Mouse (Mus musculus) G1E (cell line): ENCODE data around the gene Cldn17. TPM values are rescaled to one million over a fixed set of nuclear protein-coding genes. Genes with fewer than 3 reads are reported as not detected.

Source experiments
- ATAC-seq: 2 replicates; pipeline ENCODE4 v1.8.0; 2016; ENCODE audit warnings: mild to moderate bottlenecking; ENCODE audit not compliant: insufficient number of reproducible peaks, poor library complexity, low FRiP score, severe bottlenecking; ENCODE audit errors: extremely low read depth
- DNase-seq: peaks from one replicate; pipeline ENCODE4 v3.0.0; 2012; ENCODE audit warnings: low spot score
- H3K27me3 ChIP-seq: 2 replicates; pipeline ENCODE4 v1.6.1; 2012; ENCODE audit warnings: mild to moderate bottlenecking, low read length, inconsistent platforms; ENCODE audit not compliant: insufficient read depth
- H3K36me3 ChIP-seq: replicated peaks from 2 replicates; pipeline ENCODE3; 2012; ENCODE audit warnings: mild to moderate bottlenecking, inconsistent platforms
- H3K4me1 ChIP-seq: 2 replicates; pipeline ENCODE4 v1.6.1; 2012; ENCODE audit warnings: low read depth, low read length, inconsistent platforms, mixed read lengths; ENCODE audit not compliant: insufficient read depth
- H3K4me3 ChIP-seq: 2 replicates; pipeline ENCODE4 v1.5.1; 2012; ENCODE audit warnings: low read depth, mild to moderate bottlenecking, inconsistent platforms, low read length, moderate library complexity, mixed read lengths
- H3K9me3 ChIP-seq: replicated peaks from 2 replicates; pipeline ENCODE4 v1.6.1; 2012; ENCODE audit warnings: inconsistent platforms
- CTCF ChIP-seq: IDR thresholded peaks from 2 replicates; pipeline ENCODE4 v1.5.1; 2012; ENCODE audit warnings: low read depth, low read length, inconsistent platforms, mixed read lengths
- GATA1 ChIP-seq: IDR thresholded peaks from 2 replicates; pipeline ENCODE4 v1.6.1; 2012; ENCODE audit warnings: borderline replicate concordance, low read length, inconsistent platforms, mixed read lengths
- GATA2 ChIP-seq: IDR thresholded peaks from 2 replicates; pipeline ENCODE4 v1.6.1; 2012; ENCODE audit warnings: low read depth, low read length, inconsistent platforms, borderline replicate concordance
- POLR2AphosphoS5 ChIP-seq: IDR thresholded peaks from 2 replicates; pipeline ENCODE4 v1.6.1; 2012; ENCODE audit warnings: low read depth, low read length, inconsistent platforms; ENCODE audit not compliant: insufficient replicate concordance
- TAL1 ChIP-seq: conservative IDR thresholded peaks from 2 replicates; pipeline ENCODE4 v1.6.1; 2012; ENCODE audit warnings: low read depth, low read length, inconsistent platforms, mixed read lengths
- polyA plus RNA-seq: library from polyadenylated mRNA; stranded (reverse); fragments of >175 nt; gene quantifications from 2 replicates; pipeline ENCODE4 v1.2.3, GENCODE M21; 2012
- total RNA-seq, 2 experiments: library from RNA; stranded (forward) in 1 of 2; stranded (reverse) in 1 of 2; fragments of 200-1000 nt in 1 of 2; fragments of >200 nt in 1 of 2; fragmentation: Nextera tagmentation in 1 of 2; gene quantifications; 2 replicates each; pipeline ENCODE4 v1.2.3; 2014 to 2017

Gene Cldn17
- total and polyA plus RNA-seq, 3 experiments = 0.16 TPM; not detected in 2

GRCm38 (mm10) chr16:88480011-88480774 lies 26.6 kb downstream of the Cldn17 start:
- Histone ChIP-seq H3K4me3 (no peak overlapping the region), H3K27me3 (no peaks in the 10 kb centered on the region), H3K9me3 (peaks cover 6% of the 10 kb centered on the region), H3K4me1 (no peaks in the 10 kb centered on the region), H3K36me3 (no peaks in the 10 kb centered on the region)
- TF ChIP-seq TAL1 (no peak), GATA1 (no peak), POLR2AphosphoS5 (no peak)
- ATAC-seq = no peak
- DNase-seq = no peak

DNA sequence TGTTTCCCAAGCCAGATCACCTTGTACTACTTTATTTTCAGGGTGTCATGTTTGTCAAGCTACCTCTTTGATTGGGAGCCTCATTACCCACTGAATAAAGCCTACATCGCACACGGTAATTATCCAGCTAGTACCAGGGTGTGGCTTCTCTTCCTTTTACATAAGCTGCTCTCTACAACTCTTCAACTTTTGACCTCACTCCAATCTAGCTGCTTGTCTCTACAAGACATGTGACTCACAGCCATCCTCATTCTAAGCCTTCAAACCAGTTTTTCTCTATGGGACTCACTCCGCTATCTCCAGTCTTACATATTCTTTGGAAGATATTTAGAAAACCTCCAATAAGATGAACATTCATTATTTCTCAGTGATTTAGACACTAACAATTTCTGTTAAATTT lies 43.5 kb downstream of the Cldn17 start:
- ATAC-seq (no peak), DNase-seq (no peak)
- Histone ChIP-seq H3K4me3 (no peak overlapping the region), H3K9me3 (peaks cover 3% of the 10 kb centered on the region; the same call in 1 of the 2 replicates), H3K36me3 (no peaks in the 10 kb centered on the region), H3K27me3 (no peaks in the 10 kb centered on the region), H3K4me1 (no peaks in the 10 kb centered on the region)
- TF ChIP-seq GATA2 = no peak
- TF ChIP-seq TAL1 = no peak
- TF ChIP-seq CTCF = no peak
- no peak for TF ChIP-seq GATA1
- TF ChIP-seq POLR2AphosphoS5 = no peak

Other genes with a start within 250 kb of the Cldn17 start
- gene Grik1, start 216.7 kb downstream of the Cldn17 start, total RNA-seq (2014; fragmentation: Nextera tagmentation) = not detected in 2 replicates
- 0.05 and 0.06 TPM in 2 replicates for gene Grik1, start 216.7 kb downstream of the Cldn17 start, total RNA-seq (2017)
- not detected in 2 replicates for gene Grik1, start 216.7 kb downstream of the Cldn17 start, polyA plus RNA-seq
- gene Cldn8, start 56.2 kb upstream of the Cldn17 start, total RNA-seq (2014; fragmentation: Nextera tagmentation) = not detected in 2 replicates
- gene Cldn8, start 56.2 kb upstream of the Cldn17 start, total RNA-seq (2017) = not detected in 2 replicates
- gene Cldn8, start 56.2 kb upstream of the Cldn17 start, polyA plus RNA-seq = not detected in 2 replicates
- gene Krtap24-1, start 105.3 kb upstream of the Cldn17 start, total RNA-seq (2014; fragmentation: Nextera tagmentation) = not detected in 2 replicates
- not detected in 2 replicates for gene Krtap24-1, start 105.3 kb upstream of the Cldn17 start, total RNA-seq (2017)
- not detected in 2 replicates for gene Krtap24-1, start 105.3 kb upstream of the Cldn17 start, polyA plus RNA-seq
- gene 2310079G19Rik, start 120.7 kb upstream of the Cldn17 start, total RNA-seq (2014; fragmentation: Nextera tagmentation) = not detected in 2 replicates
- gene 2310079G19Rik, start 120.7 kb upstream of the Cldn17 start, total RNA-seq (2017) = 0.27 TPM in 1 of 2 replicates, not detected in the other
- gene 2310079G19Rik, start 120.7 kb upstream of the Cldn17 start, polyA plus RNA-seq = not detected in 2 replicates
- not detected in 2 replicates for gene Krtap26-1, start 140.8 kb upstream of the Cldn17 start, total RNA-seq (2014; fragmentation: Nextera tagmentation)
- not detected in 2 replicates for gene Krtap26-1, start 140.8 kb upstream of the Cldn17 start, total RNA-seq (2017)
- not detected in 2 replicates for gene Krtap26-1, start 140.8 kb upstream of the Cldn17 start, polyA plus RNA-seq
- gene Krtap27-1, start 164.7 kb upstream of the Cldn17 start, total RNA-seq (2014; fragmentation: Nextera tagmentation) = not detected in 2 replicates
- not detected in 2 replicates for gene Krtap27-1, start 164.7 kb upstream of the Cldn17 start, total RNA-seq (2017)
- not detected in 2 replicates for gene Krtap27-1, start 164.7 kb upstream of the Cldn17 start, polyA plus RNA-seq
- gene 2310061N02Rik, start 201.0 kb upstream of the Cldn17 start, total RNA-seq (2014; fragmentation: Nextera tagmentation) = not detected in 2 replicates
- not detected in 2 replicates for gene 2310061N02Rik, start 201.0 kb upstream of the Cldn17 start, total RNA-seq (2017)
- gene 2310061N02Rik, start 201.0 kb upstream of the Cldn17 start, polyA plus RNA-seq = not detected in 2 replicates
- not detected in 2 replicates for gene Krtap13-1, start 221.9 kb upstream of the Cldn17 start, total RNA-seq (2014; fragmentation: Nextera tagmentation)
- 0.27 TPM in 1 of 2 replicates, not detected in the other for gene Krtap13-1, start 221.9 kb upstream of the Cldn17 start, total RNA-seq (2017)
- not detected in 2 replicates for gene Krtap13-1, start 221.9 kb upstream of the Cldn17 start, polyA plus RNA-seq
- gene Krtap13, start 244.7 kb upstream of the Cldn17 start, total RNA-seq (2014; fragmentation: Nextera tagmentation) = not detected in 2 replicates
- gene Krtap13, start 244.7 kb upstream of the Cldn17 start, total RNA-seq (2017) = not detected in 2 replicates
- not detected in 2 replicates for gene Krtap13, start 244.7 kb upstream of the Cldn17 start, polyA plus RNA-seq